Mouse (Mus musculus): ENCODE measurements around the gene Yars.

Yars gene

GRCm38 (mm10) chr4:129227170-129227984 lies 37.8 kb downstream of the Yars start:
- CTCF ChIA-PET = no interaction called here

GRCm38 (mm10) chr4:129227985-129228381 lies 38.4 kb downstream of the Yars start:
- CTCF ChIA-PET = no interaction called here

GRCm38 (mm10) chr4:129230926-129231325 lies 41.4 kb downstream of the Yars start:
- CTCF ChIA-PET = interaction anchor here (0.5 kb wide), 1 partner anchor 506 kb away, joined by 3 read pairs; no protein-coding TSS in a partner anchor

- CTCF ChIA-PET = no interaction called here
Observed at GRCm38 (mm10) chr4:129231594-129232450, 42.3 kb downstream of the Yars start.

GRCm38 (mm10) chr4:129232561-129233360 lies 43.2 kb downstream of the Yars start:
- CTCF ChIA-PET = no interaction called here

GRCm38 (mm10) chr4:129234488-129234887 lies 44.9 kb downstream of the Yars start:
- CTCF ChIA-PET = interaction anchor here (0.6 to 1.1 kb wide), 2 partner anchors 18 to 34 kb away, joined by 3 read pairs; no protein-coding TSS in a partner anchor

GRCm38 (mm10) chr4:129235147-129235546 lies 45.6 kb downstream of the Yars start:
- CTCF ChIA-PET = interaction anchor here (1.1 kb wide), 1 partner anchor 19 kb away, joined by 3 read pairs; no protein-coding TSS in a partner anchor

- CTCF ChIA-PET = no interaction called here
Observed at GRCm38 (mm10) chr4:129236236-129236813, 46.8 kb downstream of the Yars start.

GRCm38 (mm10) chr4:129237843-129238441 lies 48.4 kb downstream of the Yars start:
- CTCF ChIA-PET = no interaction called here

- CTCF ChIA-PET = no interaction called here
Observed at GRCm38 (mm10) chr4:129238579-129239016, 49.0 kb downstream of the Yars start.

GRCm38 (mm10) chr4:129239075-129239474 lies 49.5 kb downstream of the Yars start:
- CTCF ChIA-PET = no interaction called here

- CTCF ChIA-PET = no interaction called here
Observed at GRCm38 (mm10) chr4:129241898-129242297, 52.3 kb downstream of the Yars start.

- CTCF ChIA-PET = no interaction called here
Observed at GRCm38 (mm10) chr4:129242327-129242726, 52.8 kb downstream of the Yars start.

GRCm38 (mm10) chr4:129242761-129243160 lies 53.2 kb downstream of the Yars start:
- CTCF ChIA-PET = no interaction called here

- CTCF ChIA-PET = no interaction called here
Observed at GRCm38 (mm10) chr4:129244802-129245201, 55.2 kb downstream of the Yars start.

GRCm38 (mm10) chr4:129246360-129247301 lies 57.1 kb downstream of the Yars start:
- CTCF ChIA-PET = no interaction called here

GRCm38 (mm10) chr4:129247381-129248242 lies 58.1 kb downstream of the Yars start:
- CTCF ChIA-PET = no interaction called here

GRCm38 (mm10) chr4:129248243-129248767 lies 58.7 kb downstream of the Yars start:
- CTCF ChIA-PET = no interaction called here

- CTCF ChIA-PET = no interaction called here
Observed at GRCm38 (mm10) chr4:129249288-129249687, 59.7 kb downstream of the Yars start.

All from spleen, embryonic (tissue).